Mouse (Mus musculus): ENCODE data around the gene Gpr87.

DNA sequence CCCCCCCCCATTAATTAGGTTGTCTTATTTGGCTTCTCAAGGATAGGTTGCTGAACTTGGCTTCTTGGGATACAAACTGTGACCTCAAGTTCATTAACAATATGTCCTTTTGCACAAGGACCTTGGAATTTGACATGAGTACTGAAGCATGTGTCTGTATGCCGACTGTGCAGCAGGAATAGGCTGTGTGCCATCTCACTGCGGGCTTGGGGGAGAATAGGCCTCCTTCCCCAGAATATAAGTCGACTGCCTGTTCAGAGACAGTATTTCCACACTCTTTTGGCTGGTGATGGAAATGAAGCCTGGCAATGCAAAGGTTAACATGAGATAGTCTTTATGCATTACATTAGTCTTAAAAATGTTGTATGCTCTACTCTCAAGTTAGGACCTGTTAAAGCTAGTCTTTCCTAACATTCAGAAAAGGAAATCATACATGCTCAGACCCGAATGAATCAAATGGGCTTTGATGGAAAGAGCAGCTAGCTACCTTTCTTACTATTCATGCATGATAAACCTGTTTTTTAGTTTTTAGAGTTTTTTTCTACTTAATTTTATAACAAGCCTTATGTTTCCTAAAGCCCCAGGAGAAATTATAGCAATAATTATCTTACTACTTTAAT, 2.5 kb upstream of the Gpr87 start:
- no peak for TF ChIP-seq CTCF (conservative IDR thresholded peaks at IDR 0.05 in 1 of 2, IDR thresholded peaks at IDR 0.05 in 1 of 2; ENCODE audit: low read depth in 2 of 2, low read length in 2 of 2)
- no peak for TF ChIP-seq GABPA (IDR thresholded peaks at IDR 0.05; ENCODE audit: insufficient replicate concordance, low read depth, low read length)
- TF ChIP-seq UBTF (IDR thresholded peaks at IDR 0.05; ENCODE audit: low read depth, low read length), result no peak
- TF ChIP-seq MAX (IDR thresholded peaks at IDR 0.05; ENCODE audit: low read length), result no peak
- no peak for TF ChIP-seq POLR2A (IDR thresholded peaks at IDR 0.05; ENCODE audit: low read depth, low read length)
- no peak for TF ChIP-seq E2F4 (IDR thresholded peaks at IDR 0.05; ENCODE audit: insufficient replicate concordance, low read depth, low read length)
- no peak for TF ChIP-seq CHD1 (IDR thresholded peaks at IDR 0.05; ENCODE audit: low read depth, low read length)
- no peak for TF ChIP-seq MEF2A (IDR thresholded peaks at IDR 0.05; ENCODE audit: borderline replicate concordance, low read depth, low read length)
- TF ChIP-seq USF1 (IDR thresholded peaks at IDR 0.05; ENCODE audit: low read depth, low read length), result no peak
- no peak for TF ChIP-seq POLR2AphosphoS2 (IDR thresholded peaks at IDR 0.05; ENCODE audit: low read depth, low read length)
- TF ChIP-seq EP300 (IDR thresholded peaks at IDR 0.05; ENCODE audit: low read length), result no peak

Data from CH12.LX (cell line).